Mouse (Mus musculus) thymus, postnatal 4 days (tissue): ENCODE measurements around the gene Dlg2.

Experiments
- DNase-seq: peaks from one replicate; pipeline ENCODE4 v3.0.0; 2021

Dlg2 gene

DNA sequence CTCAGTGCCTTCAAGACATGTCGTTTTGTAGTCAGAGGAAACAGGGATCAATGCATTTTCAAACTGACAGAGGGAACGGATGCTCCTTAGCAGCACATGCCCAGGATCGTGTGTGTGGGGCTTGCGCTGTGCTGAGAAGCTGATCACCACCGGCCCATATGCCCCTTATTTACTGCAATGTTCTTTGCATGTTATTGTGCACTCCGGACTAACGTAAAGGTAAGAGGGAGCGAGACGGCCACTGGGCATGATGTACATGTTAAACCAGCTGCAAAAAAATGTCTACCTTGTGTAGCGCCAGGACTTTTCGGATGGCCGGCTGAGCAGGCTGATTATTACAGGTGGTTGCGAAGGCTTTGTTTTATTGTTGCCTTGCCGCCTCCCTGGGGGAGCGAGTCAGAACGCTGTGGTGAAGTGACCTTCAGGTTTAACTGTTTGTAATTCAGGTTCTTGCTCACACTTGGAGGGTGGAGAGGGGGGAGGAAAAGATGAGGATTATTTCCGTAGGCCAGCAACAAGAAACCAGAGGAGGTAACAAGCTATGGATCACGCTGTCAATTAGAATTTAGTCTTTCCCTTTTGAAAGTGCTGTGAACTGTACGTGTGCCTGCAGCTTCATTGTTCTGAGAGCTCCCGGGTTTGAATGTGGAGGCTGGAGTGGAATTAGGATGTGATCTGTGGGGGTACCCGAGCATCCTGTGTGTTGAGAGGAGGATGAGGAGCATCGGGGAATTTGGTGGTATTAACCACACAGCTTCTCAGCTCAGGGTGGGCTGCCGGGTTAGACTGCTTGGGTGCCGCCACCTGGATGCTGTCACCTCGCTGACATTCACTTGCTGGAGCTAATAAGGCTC, 614.6 kb downstream of the Dlg2 start:
- no peak for DNase-seq

DNA sequence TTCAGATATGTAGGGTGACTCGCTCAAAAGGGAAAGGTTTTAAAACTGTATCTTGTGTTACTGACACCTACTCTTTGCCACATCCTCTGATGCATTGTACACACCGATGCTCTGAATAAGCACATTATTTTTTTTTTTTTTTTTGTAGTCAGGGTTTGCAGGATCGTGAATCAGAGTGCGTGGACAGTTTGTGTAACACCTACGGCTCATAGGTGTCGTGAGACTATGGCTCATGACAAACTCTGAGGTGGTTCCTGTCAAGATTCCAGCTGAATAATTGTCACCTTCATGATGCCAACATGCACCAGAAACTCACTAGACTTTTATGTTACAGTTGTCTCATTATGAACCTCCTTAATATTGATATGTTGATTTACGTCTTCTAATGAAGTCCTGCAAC, 620.0 kb downstream of the Dlg2 start:
- DNase-seq = no peak

DNA sequence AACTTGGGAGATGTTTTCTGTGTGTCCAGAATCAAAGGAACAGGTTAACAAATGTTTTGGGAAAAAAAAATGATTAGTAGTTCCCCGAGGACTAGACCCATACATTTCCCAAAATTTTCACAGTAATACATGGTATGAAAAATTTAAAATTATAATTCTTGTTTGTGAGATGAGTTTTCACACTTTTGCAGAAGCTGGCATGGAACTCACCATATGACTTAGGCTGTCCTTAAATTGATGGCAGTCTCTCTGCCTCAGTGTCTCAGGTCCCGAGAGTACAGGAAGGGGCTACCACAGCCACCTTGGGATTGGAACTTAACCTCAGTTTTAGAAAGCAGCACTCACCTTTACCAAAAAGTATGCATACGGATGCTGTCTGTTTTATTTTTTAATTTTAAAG, 622.0 kb downstream of the Dlg2 start:
- no peak for DNase-seq

DNA sequence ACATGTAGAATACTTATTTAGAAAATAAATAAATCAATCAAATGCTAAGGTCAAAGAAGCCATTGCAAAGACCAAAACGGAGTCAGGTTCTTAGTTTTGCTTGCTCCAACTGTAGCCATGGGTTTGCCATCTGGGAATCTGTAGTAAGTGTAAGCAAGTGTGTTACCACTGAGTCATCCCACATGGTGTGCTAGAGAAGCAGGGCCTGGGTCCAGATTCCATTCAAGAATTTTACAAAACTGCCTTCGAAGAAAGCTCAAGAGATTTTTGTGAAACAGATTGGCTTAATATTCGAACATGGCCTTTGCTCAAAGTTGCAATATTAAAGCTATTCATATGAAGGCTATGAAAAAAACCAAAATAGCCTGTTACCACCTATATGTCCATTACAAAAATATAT, 633.1 kb downstream of the Dlg2 start:
- DNase-seq = no peak

DNA sequence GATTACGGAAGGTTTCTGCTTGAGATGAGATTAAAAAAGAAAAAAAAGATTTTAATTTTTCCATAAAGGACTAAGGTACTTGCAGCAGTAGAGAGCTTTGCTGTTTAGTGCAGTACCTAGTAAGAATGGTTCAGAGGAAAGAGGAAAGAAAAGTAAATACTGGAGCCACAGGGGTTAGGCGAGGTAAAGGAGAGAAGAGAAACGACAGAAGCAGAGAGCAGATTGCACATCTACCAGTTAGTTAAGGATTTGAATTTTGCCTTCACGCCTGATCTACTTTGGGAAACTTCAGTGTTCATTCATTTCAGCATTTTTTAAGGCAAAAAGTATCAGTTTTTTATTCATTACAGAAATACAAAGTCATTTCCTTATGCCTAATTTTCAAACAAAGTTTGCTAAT, 655.7 kb downstream of the Dlg2 start:
- no peak for DNase-seq

DNA sequence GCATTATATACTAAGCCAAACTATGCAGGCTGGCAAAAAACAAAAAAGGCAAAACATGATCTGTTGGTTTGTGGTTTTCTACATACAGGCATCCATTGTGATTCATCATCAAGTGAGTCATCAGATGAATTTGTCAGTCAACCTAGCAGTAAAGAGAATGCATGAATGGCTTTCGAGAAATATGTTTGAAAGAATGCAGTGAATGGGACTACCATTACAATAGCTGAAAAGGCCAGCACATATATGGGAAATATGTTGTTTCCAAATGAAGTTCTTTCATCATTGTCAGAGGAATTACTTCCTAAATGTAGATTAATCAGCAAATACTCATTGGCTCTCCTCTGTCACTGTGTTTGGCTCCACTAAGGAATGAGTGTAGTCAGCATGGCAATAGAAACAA, 677.6 kb downstream of the Dlg2 start:
- DNase-seq = no peak

DNA sequence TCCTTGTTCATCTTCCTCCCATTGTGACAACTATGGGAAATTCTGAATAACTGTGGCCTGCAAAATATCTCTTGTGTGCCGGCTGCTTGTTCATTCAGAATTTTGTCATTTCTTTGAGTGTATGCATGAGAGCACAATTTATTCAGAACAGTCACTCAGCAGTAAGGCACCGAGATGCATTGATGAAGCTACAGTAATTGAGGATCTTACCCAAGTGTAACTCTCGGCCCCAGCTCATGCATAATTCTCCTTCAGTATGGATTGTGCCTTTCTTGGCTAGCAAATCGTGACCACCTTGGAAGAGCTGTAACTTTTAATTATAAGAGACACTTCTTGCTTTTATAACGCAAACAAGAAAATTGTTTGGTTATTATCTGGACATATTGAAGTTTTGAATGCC, 682.7 kb downstream of the Dlg2 start:
- DNase-seq = no peak

DNA sequence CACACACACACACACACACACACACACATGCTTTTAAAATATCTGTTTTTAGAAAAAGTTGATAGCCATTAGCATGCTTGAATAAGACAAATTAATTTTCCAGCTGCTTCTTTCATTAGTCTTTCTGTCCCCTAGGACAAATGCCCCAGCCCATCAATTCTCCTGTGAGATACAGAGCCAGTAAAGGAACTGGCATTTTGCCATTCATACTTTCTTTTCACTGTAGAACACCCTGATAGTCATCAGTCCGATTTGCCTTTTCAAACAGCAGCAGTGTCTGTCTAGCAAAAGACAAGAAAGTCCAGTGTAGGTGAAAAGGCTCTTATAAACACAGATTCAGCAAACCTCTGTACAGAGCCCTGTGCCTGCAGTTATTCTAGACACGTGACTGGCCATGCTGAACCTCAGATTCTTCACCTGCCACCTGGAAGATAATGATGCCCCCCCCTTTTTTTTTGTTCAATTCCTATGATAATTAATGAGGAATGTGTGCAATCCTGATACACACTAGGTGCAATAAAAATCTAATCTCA, 685.2 kb downstream of the Dlg2 start:
- no peak for DNase-seq

DNA sequence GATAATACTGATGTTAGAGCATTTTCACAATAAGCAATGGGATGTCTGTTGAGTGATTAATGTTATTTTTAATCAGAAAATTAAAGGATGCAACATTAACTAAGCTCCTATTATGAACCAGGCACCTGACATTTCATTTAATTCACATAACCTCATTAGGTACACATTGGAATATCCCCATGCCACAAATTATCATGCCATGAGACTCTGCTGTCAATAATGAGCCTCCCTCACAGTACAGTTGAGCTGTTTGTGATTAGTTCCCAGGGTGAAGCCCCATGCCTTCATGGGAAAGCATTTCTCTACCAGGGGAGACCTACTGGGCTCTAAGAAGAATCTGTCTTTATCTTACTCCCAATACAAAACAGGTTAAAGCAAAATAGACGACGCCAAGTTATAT, 697.1 kb downstream of the Dlg2 start:
- DNase-seq = no peak

DNA sequence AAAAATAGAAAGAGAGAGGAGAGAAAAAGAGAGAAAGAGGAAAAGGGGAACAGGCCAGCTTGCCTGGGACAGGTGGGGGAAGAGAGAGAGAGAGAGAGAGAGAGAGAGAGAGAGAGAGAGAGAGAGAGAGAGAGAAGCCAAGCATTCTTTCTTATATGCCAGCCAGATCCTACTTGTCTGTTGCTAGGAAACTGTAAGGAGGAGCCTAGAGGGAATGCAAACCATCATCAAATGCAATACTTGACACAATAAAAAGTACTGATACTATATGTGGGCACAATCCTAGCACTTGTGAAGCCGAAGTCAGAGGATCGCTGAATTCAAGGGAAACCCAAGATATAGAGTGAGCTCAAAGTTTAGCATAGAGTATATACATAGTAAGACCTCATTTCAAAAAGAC, 711.7 kb downstream of the Dlg2 start:
- DNase-seq = no peak

DNA sequence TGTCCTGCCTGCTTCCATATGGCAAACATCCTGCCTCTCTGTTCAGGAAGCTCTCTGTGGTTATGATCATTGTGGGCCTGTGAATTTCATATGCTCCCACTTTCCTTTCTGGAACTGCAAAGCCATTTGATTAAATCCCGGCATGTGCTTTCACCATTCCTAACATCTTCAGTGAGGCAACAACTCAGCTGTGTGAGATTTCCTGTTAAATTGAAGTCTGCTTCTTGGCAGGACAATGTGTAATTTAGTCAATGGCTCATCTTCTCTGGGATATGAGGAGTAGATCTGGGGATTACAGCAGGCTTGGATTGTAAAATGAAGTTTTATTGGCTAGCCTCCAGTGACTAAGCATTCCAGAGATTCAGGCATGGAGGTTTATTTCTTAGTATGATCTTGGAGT, 722.9 kb downstream of the Dlg2 start:
- DNase-seq = no peak

DNA sequence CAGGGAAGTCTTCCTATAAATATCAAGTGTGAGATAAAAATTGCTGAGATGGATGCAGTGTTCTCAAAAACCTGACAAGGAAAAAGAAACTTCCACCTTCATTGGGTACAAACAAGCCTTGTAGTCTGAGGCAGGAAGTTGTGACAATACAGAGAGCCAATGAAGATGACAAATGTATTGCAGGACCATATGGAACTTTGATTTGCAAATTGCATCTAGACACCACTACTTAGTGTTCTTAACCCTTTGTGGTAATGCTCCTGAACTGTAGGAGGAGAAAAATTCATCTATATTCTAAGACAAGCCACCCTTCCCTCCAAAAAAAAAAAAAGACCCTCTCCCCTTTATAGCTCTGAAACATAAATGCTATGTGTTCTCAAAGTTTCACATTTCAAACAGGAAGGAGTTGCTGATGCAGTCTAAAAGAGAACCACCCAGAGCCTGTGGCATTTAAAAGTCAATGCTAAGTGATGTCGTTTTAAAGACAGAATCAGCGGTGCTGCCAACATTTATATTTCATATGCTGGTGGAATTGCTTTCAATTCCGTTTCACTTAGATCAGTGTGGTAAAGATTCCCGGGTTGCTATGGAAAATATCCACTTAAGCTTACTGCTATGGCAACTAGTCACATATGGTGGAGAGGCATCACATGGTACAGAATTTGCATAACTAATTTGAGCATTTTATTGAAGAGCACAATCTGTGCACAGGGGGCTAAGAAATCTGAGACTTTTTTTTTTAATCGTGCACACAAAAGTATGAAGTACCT, 731.8 kb downstream of the Dlg2 start:
- no peak for DNase-seq

DNA sequence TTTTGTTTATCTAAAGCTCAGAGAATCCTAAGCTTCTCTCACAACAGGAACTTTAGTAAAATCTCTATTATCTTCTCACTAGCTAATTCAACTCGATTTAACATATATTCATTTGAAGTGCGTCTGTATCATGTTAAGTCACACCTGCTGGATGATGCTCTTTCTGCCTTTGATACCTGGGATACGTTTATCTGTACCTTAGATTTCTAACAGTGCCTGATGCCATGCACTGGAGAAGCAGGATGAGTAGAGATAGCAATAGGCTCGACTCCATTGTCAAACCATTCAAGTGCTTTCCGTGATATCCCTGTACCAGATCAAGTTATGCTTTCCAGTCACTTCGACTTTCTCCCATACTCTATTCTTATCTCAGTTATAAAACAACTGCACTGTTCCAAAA, 732.5 kb downstream of the Dlg2 start:
- no peak for DNase-seq

DNA sequence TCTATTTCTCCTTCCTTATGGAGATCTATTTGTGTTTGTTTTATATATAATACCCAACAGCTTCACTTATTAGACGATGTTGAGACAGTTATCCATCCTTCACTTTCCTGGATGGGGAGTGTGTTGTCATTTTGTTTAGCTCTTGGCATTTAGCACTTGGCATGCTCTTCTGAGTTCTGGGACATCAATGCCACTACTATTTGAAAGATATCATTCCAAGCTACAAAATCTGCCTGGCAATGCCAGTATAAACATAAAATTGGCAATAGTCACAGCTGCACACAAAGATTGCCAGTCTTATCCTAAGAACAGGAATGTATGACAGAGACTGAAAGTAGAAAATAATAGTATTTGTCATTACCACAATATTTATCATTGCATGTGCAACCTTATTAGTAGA, 735.8 kb downstream of the Dlg2 start:
- no peak for DNase-seq

DNA sequence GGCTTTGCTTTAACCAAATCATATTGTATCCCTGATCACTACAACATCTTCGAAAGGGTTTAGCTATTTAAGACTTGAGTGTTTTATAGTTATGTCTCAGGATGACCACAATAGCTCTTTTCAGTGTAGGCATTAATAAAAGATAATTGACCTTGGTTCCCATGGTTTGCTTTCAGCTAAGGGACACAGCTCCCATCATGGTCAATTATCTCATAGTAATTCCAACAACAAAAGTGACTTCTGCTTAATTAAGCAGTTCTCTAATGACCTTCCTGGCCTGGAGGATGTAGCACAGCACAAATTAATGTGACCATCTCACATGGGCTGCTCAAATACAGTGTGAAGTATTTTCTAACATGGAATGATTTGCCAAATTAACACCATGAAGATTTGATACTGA, 738.4 kb downstream of the Dlg2 start:
- no peak for DNase-seq

DNA sequence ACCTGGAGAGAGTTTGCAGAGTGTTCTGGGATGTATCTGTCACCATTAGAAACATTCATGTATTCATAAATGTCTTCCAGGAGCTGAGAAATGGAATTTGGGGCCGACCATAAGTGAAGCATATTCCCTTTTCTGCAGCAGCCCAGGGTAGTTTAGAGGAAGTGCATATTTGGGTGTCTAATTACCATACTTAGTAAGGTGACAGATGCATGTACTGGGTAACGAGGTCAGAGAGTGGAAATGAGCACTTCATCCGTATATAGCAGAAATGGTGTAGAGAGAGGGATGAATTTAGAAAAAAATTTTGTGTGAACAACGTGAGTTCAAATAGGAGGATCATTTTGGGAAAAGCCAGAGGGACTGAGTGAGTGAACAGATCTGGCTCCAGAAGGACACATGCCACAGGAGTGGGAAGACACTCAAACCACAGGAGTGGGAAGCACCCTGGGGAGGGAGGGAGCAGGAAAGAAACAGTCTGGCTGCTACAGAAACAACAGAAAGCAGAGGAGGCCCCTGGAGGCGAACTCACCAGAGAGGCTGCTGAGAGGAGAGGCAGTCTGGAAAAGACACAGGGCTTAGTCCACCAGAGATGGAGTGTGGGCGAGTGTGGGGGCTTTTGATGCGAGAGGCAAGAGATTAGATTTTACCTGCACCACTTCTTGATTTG, 742.0 kb downstream of the Dlg2 start:
- no peak for DNase-seq

DNA sequence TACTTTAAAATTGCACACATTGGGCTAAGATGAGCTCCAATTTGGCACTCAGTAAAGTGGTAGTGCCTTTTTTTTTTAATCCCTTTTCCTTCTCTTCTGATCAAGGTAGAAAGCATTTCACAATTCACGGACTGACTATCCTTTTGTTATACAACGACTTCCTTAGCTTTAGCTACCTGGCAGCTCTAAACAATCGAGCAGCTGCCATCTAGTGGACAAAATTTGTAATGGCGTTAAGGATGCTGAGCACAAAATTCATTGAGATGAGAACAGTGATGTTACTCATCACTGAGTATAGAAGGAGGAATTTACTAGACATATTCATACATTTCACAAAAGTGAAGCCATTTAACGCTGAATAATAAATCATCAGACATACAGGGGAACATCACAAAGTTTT, 750.0 kb downstream of the Dlg2 start:
- peak; percentile 13 for DNase-seq

DNA sequence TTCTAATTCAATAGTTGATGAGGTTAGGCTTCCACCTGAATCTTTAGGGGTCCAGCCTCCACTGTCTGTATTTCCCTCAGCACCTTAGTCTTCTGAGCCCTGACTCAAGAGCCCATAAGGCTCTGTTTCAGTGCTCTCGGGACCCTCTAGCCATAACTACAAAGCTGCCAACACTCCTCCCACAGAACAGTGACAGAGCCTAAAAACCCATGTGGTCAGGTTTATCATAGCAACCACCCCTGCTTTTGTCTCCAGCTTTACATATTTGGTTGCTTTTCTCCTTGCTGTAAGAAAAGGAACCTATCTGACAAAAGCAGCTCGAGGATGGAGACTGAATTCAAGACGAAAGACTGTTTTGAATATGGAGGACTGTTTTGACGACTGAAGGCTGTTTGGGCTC, 765.2 kb downstream of the Dlg2 start:
- DNase-seq = no peak

DNA sequence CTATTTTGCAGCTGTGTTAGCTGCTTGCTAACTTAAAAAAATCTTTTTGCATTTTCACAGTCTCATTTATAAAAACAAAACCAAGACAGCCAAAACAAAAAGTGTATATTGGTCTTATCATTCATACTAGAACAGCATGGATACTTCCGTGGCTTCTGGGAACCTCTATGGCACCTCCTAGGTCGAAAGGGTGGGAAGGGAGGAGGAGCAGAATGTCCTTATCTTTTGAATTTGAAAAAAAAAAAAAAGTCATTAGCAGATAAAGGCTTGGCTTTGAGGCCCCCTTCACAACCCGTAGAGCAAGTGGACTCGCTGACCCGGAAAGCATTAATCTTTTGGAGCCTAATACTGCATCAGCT, 785.2 kb downstream of the Dlg2 start:
- DNase-seq = no peak

DNA sequence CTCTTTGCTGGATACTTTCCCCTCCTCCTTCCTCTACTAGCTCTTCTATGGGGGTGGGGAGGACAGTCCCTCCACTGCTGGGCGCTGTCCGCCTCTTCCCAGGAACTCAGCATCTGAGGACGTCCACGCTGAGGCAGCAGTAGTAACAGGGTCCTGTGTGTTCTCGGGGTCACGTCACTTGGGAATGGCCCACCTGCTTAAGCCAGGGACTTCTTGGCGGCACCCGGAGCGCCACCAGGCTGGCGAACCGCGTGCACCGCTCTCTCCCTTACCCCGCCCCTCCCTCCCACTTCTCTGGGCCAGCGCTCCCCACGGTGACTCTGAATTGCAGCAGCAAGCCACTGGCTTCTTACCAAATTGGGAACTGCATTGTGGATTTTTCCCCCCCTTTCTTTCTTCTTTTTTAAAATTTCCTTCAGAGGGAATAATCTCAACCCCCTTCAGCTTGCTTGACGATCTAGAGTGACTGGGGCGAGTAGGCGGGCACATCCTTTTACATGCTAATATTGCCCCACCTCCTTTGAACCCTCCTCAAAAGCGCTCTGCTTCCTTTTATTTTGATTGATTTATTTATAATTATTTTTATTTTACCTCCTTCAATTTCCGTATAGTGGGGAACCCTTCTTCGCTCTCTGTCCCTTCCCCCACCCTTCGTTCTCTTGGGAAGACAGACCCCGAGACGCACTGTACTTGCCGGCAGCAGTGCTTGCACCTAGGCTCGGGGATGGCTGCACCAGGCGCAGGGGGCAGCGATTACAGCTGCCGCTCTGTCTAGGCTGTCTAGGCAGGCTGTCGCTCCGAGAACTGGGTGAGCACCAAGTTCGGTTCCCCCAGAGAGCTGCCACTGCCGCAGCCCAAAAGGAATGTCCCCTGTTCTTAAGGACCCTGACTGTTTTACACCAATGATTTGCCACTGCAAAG, 785.8 kb downstream of the Dlg2 start:
- peak; percentile 5 for DNase-seq

DNA sequence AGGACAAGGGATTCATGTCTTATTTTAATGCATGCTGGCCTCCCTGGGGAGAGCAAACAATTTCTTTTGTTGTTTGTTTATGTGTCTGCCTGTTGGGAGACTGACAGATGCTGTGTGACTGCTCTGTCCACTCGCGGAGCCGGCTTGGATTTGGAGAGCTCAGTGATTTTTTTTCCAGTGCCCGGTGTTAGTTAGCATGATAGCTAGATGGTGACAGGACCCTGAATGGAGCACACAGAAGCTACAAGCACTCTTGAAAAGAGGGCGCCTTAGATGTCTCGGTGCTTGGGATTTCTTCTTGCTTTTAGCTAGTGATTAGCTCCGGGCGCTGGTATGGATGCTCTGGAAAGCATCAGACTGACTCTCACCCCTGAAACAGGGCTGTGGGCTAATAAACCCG, 786.5 kb downstream of the Dlg2 start:
- no peak for DNase-seq

DNA sequence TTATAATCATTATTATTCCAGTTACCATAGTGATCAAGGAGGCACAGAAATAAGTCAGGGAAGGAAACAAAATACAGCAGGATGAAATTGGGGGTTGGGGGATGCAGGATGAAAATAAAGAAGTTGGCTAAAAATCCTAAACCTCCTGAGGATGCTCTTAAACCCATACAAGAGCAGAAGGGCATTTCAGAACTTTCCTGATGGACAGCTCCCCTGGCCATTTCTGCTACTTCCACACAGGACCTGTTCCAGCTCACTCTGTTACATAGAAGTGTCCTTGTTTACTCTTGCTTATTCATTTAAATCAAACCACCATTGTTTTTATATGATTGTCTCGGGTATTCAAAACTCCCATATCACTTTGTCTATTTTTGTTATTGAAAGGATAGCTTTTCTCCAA, 791.3 kb downstream of the Dlg2 start:
- DNase-seq = no peak

DNA sequence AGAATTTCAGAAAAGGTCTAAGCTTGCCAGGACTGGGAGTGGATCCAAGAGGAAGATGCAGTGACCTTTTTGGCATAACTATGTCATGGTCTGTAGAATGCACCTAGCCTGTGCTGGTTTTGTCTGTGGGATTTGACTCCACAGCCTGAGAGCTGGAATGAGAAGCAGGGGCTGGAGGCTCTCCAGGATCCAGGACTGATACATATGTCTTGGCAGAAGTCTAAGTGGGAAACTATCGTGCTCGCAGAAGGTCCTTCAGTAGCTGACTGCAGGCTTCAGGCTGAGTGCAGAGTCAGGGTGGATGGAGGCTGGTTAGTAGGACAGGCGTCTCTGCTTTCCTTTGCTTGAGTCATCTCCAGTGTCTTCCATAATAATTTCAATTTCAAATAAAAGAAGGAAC, 807.7 kb downstream of the Dlg2 start:
- DNase-seq = no peak
